Mouse (Mus musculus): ENCODE data around the gene Tox3. TPM values are rescaled to one million over a fixed set of nuclear protein-coding genes. Genes with fewer than 3 reads are reported as not detected.
A peak's percentile ranks its signal among the peaks of the same experiment; 100 is the strongest.

Tox3 gene
- polyA plus RNA-seq, 1 experiment, result 19.4 TPM

- Histone ChIP-seq H3K27me3 (ENCODE audit: control insufficient read depth, insufficient read depth, low read length) (no peaks in the 10 kb centered on the region), H3K36me3 (ENCODE audit: control insufficient read depth, insufficient read depth, low read length) (no peaks in the 10 kb centered on the region), H3K4me3 (ENCODE audit: low read depth, low read length) (no peak overlapping the region), H3K27ac (ENCODE audit: insufficient read depth, low read depth, low read length) (peak overlapping the region; percentile 63; the same call in 1 of the 2 replicates), H3K4me1 (ENCODE audit: control insufficient read depth, insufficient read depth, insufficient read length, low read length) (peaks cover 6% of the 10 kb centered on the region; the same call in 1 of the 2 replicates)
- no peak for TF ChIP-seq CTCF (IDR thresholded peaks at IDR 0.05; ENCODE audit: extremely low read depth, insufficient read length, insufficient replicate concordance, low read depth, low read length)
- TF ChIP-seq POLR2A (IDR thresholded peaks at IDR 0.05; ENCODE audit: low read depth, low read length), result no peak
- 34% methylated on average over 11 of the region's 11 CpGs for whole genome bisulfite sequencing
Measured at GRCm38 (mm10) chr8:90348926-90349683, 962 bp upstream of the Tox3 start.

GRCm38 (mm10) chr8:90347581-90348177 lies 464 bp downstream of the Tox3 start:
- H3K4me3 ChIP-seq (ENCODE audit: low read depth, low read length), result peak overlapping the region; percentile 79
- WGBS, result 2% methylated on average over 65 of the region's 66 CpGs
- TF ChIP-seq CTCF (IDR thresholded peaks at IDR 0.05; ENCODE audit: extremely low read depth, insufficient read length, insufficient replicate concordance, low read depth, low read length) (no peak), POLR2A (IDR thresholded peaks at IDR 0.05; ENCODE audit: low read depth, low read length) (no peak)
- H3K27ac ChIP-seq (ENCODE audit: insufficient read depth, low read depth, low read length), result 0 out of 2 replicates have a peak overlapping the region, but pooled peaks have one; percentile 23
- H3K36me3 ChIP-seq (ENCODE audit: control insufficient read depth, insufficient read depth, low read length), result no peaks in the 10 kb centered on the region
- H3K27me3 ChIP-seq (ENCODE audit: control insufficient read depth, insufficient read depth, low read length), result no peaks in the 10 kb centered on the region
- H3K4me1 ChIP-seq (ENCODE audit: control insufficient read depth, insufficient read depth, insufficient read length, low read length), result peaks cover 6% of the 10 kb centered on the region; the same call in 1 of the 2 replicates

GRCm38 (mm10) chr8:90346880-90347535 lies 1.1 kb downstream of the Tox3 start:
- TF ChIP-seq POLR2A (IDR thresholded peaks at IDR 0.05; ENCODE audit: low read depth, low read length) (no peak), CTCF (IDR thresholded peaks at IDR 0.05; ENCODE audit: extremely low read depth, insufficient read length, insufficient replicate concordance, low read depth, low read length) (no peak)
- peak overlapping the region; percentile 79 for H3K4me3 ChIP-seq (ENCODE audit: low read depth, low read length)
- 2% methylated on average over 21 of the region's 21 CpGs for WGBS

GRCm38 (mm10) chr8:90346138-90346879 lies 1.8 kb downstream of the Tox3 start:
- TF ChIP-seq POLR2A (IDR thresholded peaks at IDR 0.05; ENCODE audit: low read depth, low read length) (no peak), CTCF (IDR thresholded peaks at IDR 0.05; ENCODE audit: extremely low read depth, insufficient read length, insufficient replicate concordance, low read depth, low read length) (no peak)
- no peak overlapping the region for H3K27ac ChIP-seq (ENCODE audit: insufficient read depth, low read depth, low read length)
- peak overlapping the region; percentile 79 for H3K4me3 ChIP-seq (ENCODE audit: low read depth, low read length)
- peaks cover 6% of the 10 kb centered on the region; the same call in 1 of the 2 replicates for H3K4me1 ChIP-seq (ENCODE audit: control insufficient read depth, insufficient read depth, insufficient read length, low read length)
- WGBS, result 24% methylated on average over 13 of the region's 13 CpGs
- no peaks in the 10 kb centered on the region for H3K27me3 ChIP-seq (ENCODE audit: control insufficient read depth, insufficient read depth, low read length)
- no peaks in the 10 kb centered on the region for H3K36me3 ChIP-seq (ENCODE audit: control insufficient read depth, insufficient read depth, low read length)

More at GRCm38 (mm10) chr8:90346880-90347535, 1.1 kb downstream of the Tox3 start:
- H3K27ac ChIP-seq (ENCODE audit: insufficient read depth, low read depth, low read length), result no peak overlapping the region
- no peaks in the 10 kb centered on the region for H3K27me3 ChIP-seq (ENCODE audit: control insufficient read depth, insufficient read depth, low read length)
- H3K36me3 ChIP-seq (ENCODE audit: control insufficient read depth, insufficient read depth, low read length), result no peaks in the 10 kb centered on the region
- H3K4me1 ChIP-seq (ENCODE audit: control insufficient read depth, insufficient read depth, insufficient read length, low read length), result peaks cover 6% of the 10 kb centered on the region; the same call in 1 of the 2 replicates

- peaks cover 3% of the 10 kb centered on the region for H3K36me3 ChIP-seq (ENCODE audit: control insufficient read depth, insufficient read depth, low read length)
- H3K27me3 ChIP-seq (ENCODE audit: control insufficient read depth, insufficient read depth, low read length), result no peaks in the 10 kb centered on the region
- no peak for TF ChIP-seq CTCF (IDR thresholded peaks at IDR 0.05; ENCODE audit: extremely low read depth, insufficient read length, insufficient replicate concordance, low read depth, low read length)
- TF ChIP-seq POLR2A (IDR thresholded peaks at IDR 0.05; ENCODE audit: low read depth, low read length), result no peak
- no peak overlapping the region for H3K27ac ChIP-seq (ENCODE audit: insufficient read depth, low read depth, low read length)
- whole genome bisulfite sequencing, result 86% methylated on average over 7 of the region's 7 CpGs
- H3K4me3 ChIP-seq (ENCODE audit: low read depth, low read length), result no peak overlapping the region
- no peaks in the 10 kb centered on the region for H3K4me1 ChIP-seq (ENCODE audit: control insufficient read depth, insufficient read depth, insufficient read length, low read length)
Measured at GRCm38 (mm10) chr8:90330377-90331285, 17.5 kb downstream of the Tox3 start.

- TF ChIP-seq CTCF (IDR thresholded peaks at IDR 0.05; ENCODE audit: extremely low read depth, insufficient read length, insufficient replicate concordance, low read depth, low read length), result no peak
- TF ChIP-seq POLR2A (IDR thresholded peaks at IDR 0.05; ENCODE audit: low read depth, low read length), result no peak
- no peaks in the 10 kb centered on the region for H3K4me1 ChIP-seq (ENCODE audit: control insufficient read depth, insufficient read depth, insufficient read length, low read length)
- H3K27me3 ChIP-seq (ENCODE audit: control insufficient read depth, insufficient read depth, low read length), result no peaks in the 10 kb centered on the region
- H3K36me3 ChIP-seq (ENCODE audit: control insufficient read depth, insufficient read depth, low read length), result no peaks in the 10 kb centered on the region
- 47% methylated on average over 4 of the region's 4 CpGs for WGBS
- H3K4me3 ChIP-seq (ENCODE audit: low read depth, low read length), result no peak overlapping the region
- H3K27ac ChIP-seq (ENCODE audit: insufficient read depth, low read depth, low read length), result no peak overlapping the region
Measured at GRCm38 (mm10) chr8:90323824-90324223, 24.3 kb downstream of the Tox3 start.

Data from small intestine, adult 2 months (tissue).